Mouse (Mus musculus) stomach, postnatal 0 days (tissue): ENCODE measurements around the gene Tpi1. TPM values are rescaled to one million over a fixed set of nuclear protein-coding genes. Genes with fewer than 3 reads are reported as not detected.
"Not testable (repeated sequence)": the region's sequence is repeated elsewhere in the genome, so short reads cannot be mapped to it uniquely, and the experiment has no call there.

Experiments used
- ATAC-seq: fragments of 200-750 bp; cut with Nextera tagmentation; 2 replicates; pipeline ENCODE4 v1.8.0; 2017; ENCODE audit not compliant: low FRiP score, low TSS enrichment
- DNase-seq: peaks from one replicate; pipeline ENCODE4 v3.0.0-alpha.2; 2016; ENCODE audit warnings: low spot score
- H3K27ac ChIP-seq: fragments of 300-500 bp; sonication (generic); replicated peaks from 2 replicates; pipeline ENCODE4 v1.5.1; 2014; ENCODE audit warnings: mild to moderate bottlenecking, control low read depth
- H3K27me3 ChIP-seq: fragments of 300-500 bp; sonication (generic); 2 replicates; pipeline ENCODE4 v1.6.1; 2014; ENCODE audit warnings: low read length; ENCODE audit not compliant: control insufficient read depth, insufficient read depth
- H3K36me3 ChIP-seq: fragments of 300-500 bp; sonication (generic); 2 replicates; pipeline ENCODE4 v1.6.1; 2014; ENCODE audit warnings: low read length, mixed read lengths; ENCODE audit not compliant: control insufficient read depth, insufficient read depth
- H3K4me1 ChIP-seq: fragments of 300-500 bp; sonication (generic); replicated peaks from 2 replicates; pipeline ENCODE4 v1.6.1; 2014; ENCODE audit warnings: antibody characterized with exemption; ENCODE audit not compliant: control insufficient read depth, insufficient read depth
- H3K4me2 ChIP-seq: fragments of 300-500 bp; sonication (generic); replicated peaks from 2 replicates; pipeline ENCODE4 v1.6.1; 2014; ENCODE audit warnings: low read depth, mild to moderate bottlenecking, control low read depth, moderate library complexity
- H3K4me3 ChIP-seq: fragments of 300-500 bp; sonication (generic); 2 replicates; pipeline ENCODE4 v1.5.1; 2014; ENCODE audit warnings: low read depth, low read length, control low read depth
- H3K9ac ChIP-seq: fragments of 300-500 bp; sonication (generic); 2 replicates; pipeline ENCODE4 v1.6.1; 2014; ENCODE audit warnings: mild to moderate bottlenecking, low read length, control low read depth, mixed read lengths
- H3K9me3 ChIP-seq: fragments of 300-500 bp; sonication (generic); 2 replicates; pipeline ENCODE4 v1.6.1; 2016; ENCODE audit warnings: low read length; ENCODE audit not compliant: control insufficient read depth
- CTCF ChIP-seq: IDR thresholded peaks from 2 replicates; pipeline ENCODE4 v1.5.1; 2016; ENCODE audit warnings: antibody characterized with exemption, low read depth, mild to moderate bottlenecking, moderate library complexity
- EP300 ChIP-seq: optimal IDR thresholded peaks from 2 replicates; pipeline ENCODE3; 2016; ENCODE audit warnings: antibody characterized with exemption
- WGBS: fragments of 180-500 bp; shearing (Covaris S2); extraction: QIAGEN DNeasy Blood & Tissue Kit; methylation state at CpG from one replicate; pipeline ENCODE4 v1.1.7; 2014; 5-methylcytosine and 5-hydroxymethylcytosine counted together
- polyA plus RNA-seq: library from polyadenylated mRNA; unstranded; fragments of >200 nt; fragmentation: Nextera tagmentation; extraction: Ambion mirVana; gene quantifications from 2 replicates; pipeline ENCODE4 v1.2.1, GENCODE M21; 2015

Gene Tpi1
- polyA plus RNA-seq, 1 experiment from 2014 or later: 465 TPM

GRCm38 (mm10) chr6:124804341-124804740 is 9.8 kb downstream of the Tpi1 start:
- ATAC-seq (no peak), DNase-seq (no peak)
- Histone ChIP-seq H3K27ac (peak overlapping the region; percentile 98), H3K4me1 (0 out of 2 replicates have a peak, but pooled peaks cover 2% of the 10 kb centered on the region), H3K9ac (no peak overlapping the region), H3K36me3 (no peaks in the 10 kb centered on the region), H3K27me3 (no peaks in the 10 kb centered on the region), H3K4me2 (no peak overlapping the region), H3K4me3 (no peak overlapping the region), H3K9me3 (no peaks in the 10 kb centered on the region)
- TF ChIP-seq EP300 (no peak), CTCF (no peak)
- WGBS: 65% methylated on average over 3 of the region's 3 CpGs

- not testable (repeated sequence) for ATAC-seq, DNase-seq, H3K9me3 ChIP-seq, H3K27ac ChIP-seq, H3K4me1 ChIP-seq, H3K36me3 ChIP-seq, H3K27me3 ChIP-seq, H3K9ac ChIP-seq, H3K4me3 ChIP-seq, H3K4me2 ChIP-seq
- 99% methylated on average over 4 of the region's 4 CpGs for WGBS
Measured at GRCm38 (mm10) chr6:124803691-124804090, 10.4 kb downstream of the Tpi1 start.

- TF ChIP-seq CTCF (no peak), EP300 (no peak)
- Histone ChIP-seq H3K9me3 (no peaks in the 10 kb centered on the region), H3K36me3 (no peaks in the 10 kb centered on the region), H3K9ac (no peak overlapping the region), H3K27ac (no peak overlapping the region), H3K4me2 (no peak overlapping the region), H3K4me3 (no peak overlapping the region), H3K27me3 (no peaks in the 10 kb centered on the region), H3K4me1 (0 out of 2 replicates have a peak, but pooled peaks cover 1% of the 10 kb centered on the region)
- DNase-seq (no peak), ATAC-seq (no peak)
- WGBS: 91% methylated on average over 3 of the region's 3 CpGs
Measured at GRCm38 (mm10) chr6:124803061-124803460, 11.0 kb downstream of the Tpi1 start.

- not testable (repeated sequence) for H3K9me3 ChIP-seq, H3K4me1 ChIP-seq, H3K9ac ChIP-seq, ATAC-seq, H3K27me3 ChIP-seq, H3K4me3 ChIP-seq, H3K36me3 ChIP-seq
- 21% methylated on average over 4 of the region's 9 CpGs for WGBS
- peak; percentile 49 for DNase-seq
- H3K4me2 ChIP-seq: peak overlapping the region; percentile 6; the same call in 1 of the 2 replicates
- H3K27ac ChIP-seq: 0 out of 2 replicates have a peak overlapping the region, but pooled peaks have one; percentile 58
Measured at GRCm38 (mm10) chr6:124802400-124802799, 11.7 kb downstream of the Tpi1 start.

- H3K4me2 ChIP-seq: no peak overlapping the region
- no peak overlapping the region for H3K9ac ChIP-seq
- 49% methylated on average over 2 of the region's 2 CpGs for WGBS
- no peak for DNase-seq
- no peaks in the 10 kb centered on the region for H3K27me3 ChIP-seq
- ATAC-seq: peak; percentile 95
- no peaks in the 10 kb centered on the region for H3K36me3 ChIP-seq
- no peak overlapping the region for H3K4me3 ChIP-seq
- TF ChIP-seq CTCF (no peak), EP300 (peak; percentile 72)
- H3K27ac ChIP-seq: peak overlapping the region; percentile 79
- H3K4me1 ChIP-seq: no peaks in the 10 kb centered on the region
- no peaks in the 10 kb centered on the region for H3K9me3 ChIP-seq
Measured at GRCm38 (mm10) chr6:124796200-124796599, 17.9 kb downstream of the Tpi1 start.

GRCm38 (mm10) chr6:124795781-124796180 is 18.3 kb downstream of the Tpi1 start:
- WGBS: 60% methylated on average over 4 of the region's 4 CpGs

More at GRCm38 (mm10) chr6:124795781-124796180, 18.3 kb downstream of the Tpi1 start:
- DNase-seq (no peak), ATAC-seq (no peak; the same call in none of the 2 replicates)
- no peak overlapping the region for H3K4me3 ChIP-seq
- H3K9me3 ChIP-seq: no peaks in the 10 kb centered on the region
- no peaks in the 10 kb centered on the region for H3K36me3 ChIP-seq
- no peak overlapping the region for H3K9ac ChIP-seq
- H3K4me1 ChIP-seq: no peaks in the 10 kb centered on the region
- H3K4me2 ChIP-seq: no peak overlapping the region
- H3K27ac ChIP-seq: peak overlapping the region; percentile 79
- H3K27me3 ChIP-seq: no peaks in the 10 kb centered on the region
- TF ChIP-seq EP300 (no peak), CTCF (no peak)
